Mouse (Mus musculus) lung, postnatal 0 days (tissue): ENCODE results near the gene Apba1.

ENCODE experiments used
- CTCF ChIP-seq: IDR thresholded peaks from 2 replicates; pipeline ENCODE4 v1.5.1; 2016; ENCODE audit warnings: antibody characterized with exemption, mild to moderate bottlenecking
- EP300 ChIP-seq: IDR thresholded peaks from 2 replicates; pipeline ENCODE4 v1.6.1; 2016; ENCODE audit warnings: antibody characterized with exemption, mild to moderate bottlenecking, control low read depth

DNA sequence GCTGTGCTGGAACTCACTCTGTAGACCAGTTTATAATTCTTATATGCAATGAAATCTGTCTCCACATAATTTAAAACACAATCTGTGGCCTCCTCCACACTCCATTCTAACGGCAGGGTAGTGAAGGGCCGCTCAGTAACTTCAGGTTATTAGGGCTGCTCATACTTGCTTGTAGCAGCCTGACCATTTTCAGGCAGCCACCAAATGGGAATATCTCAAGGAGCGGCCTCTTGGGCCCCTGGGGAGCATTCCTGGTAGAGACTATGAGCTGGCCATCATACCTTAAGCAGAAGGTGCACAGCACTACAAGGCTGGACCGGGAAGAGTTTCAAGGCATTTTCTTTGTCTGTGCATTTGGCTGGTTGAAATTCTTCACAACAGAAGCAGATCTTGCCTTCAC is 229.5 kb downstream of the Apba1 start:
- no peak for TF ChIP-seq CTCF
- no peak for TF ChIP-seq EP300
